Mouse (Mus musculus): ENCODE measurements around the gene Rundc3b. TPM values are rescaled to one million over a fixed set of nuclear protein-coding genes. Genes with fewer than 3 reads are reported as not detected.

Gene Rundc3b
- polyA plus RNA-seq (2014; fragmentation: Nextera tagmentation; extraction: Ambion mirVana), result 12.3 and 13.3 TPM in 2 replicates

DNA sequence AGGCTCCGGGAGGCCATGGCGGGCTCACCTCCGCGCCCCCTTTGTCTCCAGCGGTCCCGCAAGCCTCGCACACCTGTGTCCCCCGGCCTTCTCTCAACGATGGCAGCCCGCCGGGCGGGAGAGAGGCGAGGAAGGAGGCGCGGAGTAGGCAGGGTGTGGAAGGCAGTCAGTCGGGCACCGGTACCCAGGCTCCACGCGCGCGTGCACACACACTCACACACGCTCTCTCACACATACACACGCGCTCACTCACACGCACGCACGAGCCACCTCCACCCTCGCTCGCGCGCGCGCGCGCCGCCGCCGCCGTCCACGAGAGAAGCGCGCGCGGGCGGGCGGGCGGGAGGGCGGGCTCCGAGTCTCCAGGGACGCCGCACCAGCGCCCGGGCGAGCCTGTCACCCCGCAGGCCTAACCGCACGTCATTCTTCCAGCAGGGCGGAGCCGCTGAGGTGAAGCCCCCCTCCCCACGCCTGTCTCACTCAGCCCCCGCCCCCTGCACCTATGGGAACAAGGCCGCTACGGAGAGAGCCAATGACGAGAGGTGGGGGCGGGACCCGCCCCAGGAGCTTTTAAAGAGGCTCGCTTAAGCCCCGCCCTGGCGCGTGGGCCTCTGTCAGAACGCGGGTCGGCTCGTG is at the start of gene Rundc3b:
Gene Rundc3b, minus strand, starts transcription at position 357 of the 636 bp plus-strand sequence.
- Histone ChIP-seq H3K36me3 (ENCODE audit: control insufficient read depth, insufficient read depth, low read length) (no peaks in the 10 kb centered on the region), H3K4me3 (ENCODE audit: low read depth, low read length) (peak within 1 kb of the TSS; percentile 85), H3K4me2 (peak within 1 kb of the TSS; percentile 92), H3K9ac (ENCODE audit: low read length) (peak within 1 kb of the TSS; percentile 87), H3K27me3 (ENCODE audit: control insufficient read depth, insufficient read depth, low read length) (no peaks in the 10 kb centered on the region), H3K27ac (ENCODE audit: low read depth, low read length) (peak within 1 kb of the TSS; percentile 51; the same call in 1 of the 2 replicates), H3K4me1 (ENCODE audit: control insufficient read depth, insufficient read depth, low read length) (peaks cover 3% of the 10 kb centered on the region; the same call in 1 of the 2 replicates), H3K9me3 (ENCODE audit: control insufficient read depth, low read length) (no peaks in the 10 kb centered on the region)
- ATAC-seq (ENCODE audit: low FRiP score) (peak; percentile 99), DNase-seq (ENCODE audit: low spot score, missing footprints) (peak; percentile 98)
- WGBS, result 0% methylated on average over 52 of the region's 74 CpGs

DNA sequence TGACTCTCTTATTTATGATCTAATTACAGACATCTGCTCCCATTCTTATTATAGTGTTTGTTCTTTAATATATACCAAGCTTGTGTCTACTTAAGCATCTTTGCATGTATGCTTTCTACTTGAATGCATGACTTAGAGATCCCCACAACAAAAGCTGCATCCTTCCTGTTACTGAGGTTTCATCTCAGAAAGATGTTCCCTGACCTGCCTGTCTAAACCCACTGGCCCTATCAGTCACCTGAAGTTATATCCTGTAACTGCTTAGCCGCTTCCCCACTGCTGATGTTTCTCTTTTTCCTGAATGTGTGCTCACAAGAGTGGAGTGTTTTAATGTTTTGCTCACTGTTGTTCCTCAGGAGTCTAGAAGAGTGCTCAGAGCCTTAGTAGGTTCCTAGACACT is 46.9 kb upstream of the Rundc3b start:
- DNase-seq (ENCODE audit: low spot score, missing footprints), result no peak
- Histone ChIP-seq H3K27ac (ENCODE audit: low read depth, low read length) (no peak overlapping the region), H3K9ac (ENCODE audit: low read length) (no peak overlapping the region), H3K9me3 (ENCODE audit: control insufficient read depth, low read length) (no peaks in the 10 kb centered on the region), H3K36me3 (ENCODE audit: control insufficient read depth, insufficient read depth, low read length) (no peaks in the 10 kb centered on the region), H3K4me3 (ENCODE audit: low read depth, low read length) (no peak overlapping the region), H3K4me2 (no peak overlapping the region), H3K4me1 (ENCODE audit: control insufficient read depth, insufficient read depth, low read length) (no peaks in the 10 kb centered on the region), H3K27me3 (ENCODE audit: control insufficient read depth, insufficient read depth, low read length) (no peaks in the 10 kb centered on the region)
- 89% methylated on average over 1 of the region's 1 CpGs for WGBS
- ATAC-seq (ENCODE audit: low FRiP score), result no peak

DNA sequence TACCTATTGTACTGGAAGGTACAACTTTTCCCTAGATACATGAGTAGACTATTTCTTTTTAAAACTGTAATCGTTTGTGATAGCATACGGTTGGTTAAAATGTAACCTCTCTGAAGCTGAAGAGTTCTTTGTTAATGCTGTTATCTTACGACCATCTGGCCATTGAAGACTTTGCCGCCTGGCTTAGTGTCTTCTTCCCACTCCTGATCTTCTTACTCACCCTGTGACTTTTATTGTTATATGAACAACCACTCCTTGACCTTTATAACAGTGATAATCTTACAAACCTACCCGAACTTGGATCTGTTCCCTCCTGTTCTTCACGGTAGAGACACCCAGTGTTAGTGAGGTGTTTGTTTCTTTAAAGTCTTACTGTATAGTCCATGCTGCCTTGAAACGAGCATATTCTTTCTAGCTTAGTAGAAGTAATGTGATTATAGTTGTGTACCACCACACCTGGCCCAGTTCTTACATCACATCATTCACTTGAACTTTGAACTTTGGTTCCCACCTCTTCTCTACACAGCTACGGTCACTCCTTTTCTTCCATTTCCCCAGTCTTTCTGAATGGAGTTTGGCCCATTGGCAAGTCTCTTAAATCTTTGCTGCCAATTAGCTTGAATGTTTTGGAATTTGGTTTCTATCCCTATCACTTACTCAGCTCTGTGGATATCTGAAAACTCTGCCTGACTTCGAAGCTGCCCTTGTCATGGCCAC is 45.2 kb upstream of the Rundc3b start:
- no peaks in the 10 kb centered on the region for H3K27me3 ChIP-seq (ENCODE audit: control insufficient read depth, insufficient read depth, low read length)
- 85% methylated on average over 9 of the region's 9 CpGs for WGBS
- DNase-seq (ENCODE audit: low spot score, missing footprints) (no peak), ATAC-seq (ENCODE audit: low FRiP score) (no peak)
- H3K4me3 ChIP-seq (ENCODE audit: low read depth, low read length), result no peak overlapping the region
- no peak overlapping the region for H3K4me2 ChIP-seq
- no peaks in the 10 kb centered on the region for H3K9me3 ChIP-seq (ENCODE audit: control insufficient read depth, low read length)
- no peaks in the 10 kb centered on the region for H3K4me1 ChIP-seq (ENCODE audit: control insufficient read depth, insufficient read depth, low read length)
- no peak overlapping the region for H3K9ac ChIP-seq (ENCODE audit: low read length)
- H3K36me3 ChIP-seq (ENCODE audit: control insufficient read depth, insufficient read depth, low read length), result no peaks in the 10 kb centered on the region
- no peak overlapping the region for H3K27ac ChIP-seq (ENCODE audit: low read depth, low read length)

DNA sequence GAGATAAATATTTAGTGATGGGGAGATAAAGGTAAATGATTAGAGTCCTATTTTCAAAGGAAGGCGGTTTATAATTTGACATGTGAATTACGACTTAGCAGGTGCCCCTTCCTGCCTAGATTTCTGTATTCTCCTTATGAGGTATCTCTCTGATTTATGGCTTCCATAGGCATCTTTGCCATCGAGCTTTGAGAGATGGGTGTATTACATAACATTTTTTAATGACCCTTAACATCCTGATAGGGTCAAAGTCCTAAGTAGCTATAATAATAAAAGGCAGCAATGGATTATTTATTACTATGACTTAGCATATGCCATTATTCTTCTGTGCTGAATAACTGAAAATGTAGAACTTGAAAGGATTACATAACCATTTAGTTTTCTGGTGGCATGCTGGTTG is 41.9 kb upstream of the Rundc3b start:
- Histone ChIP-seq H3K9ac (ENCODE audit: low read length) (no peak overlapping the region), H3K4me2 (no peak overlapping the region), H3K27me3 (ENCODE audit: control insufficient read depth, insufficient read depth, low read length) (no peaks in the 10 kb centered on the region), H3K36me3 (ENCODE audit: control insufficient read depth, insufficient read depth, low read length) (no peaks in the 10 kb centered on the region), H3K9me3 (ENCODE audit: control insufficient read depth, low read length) (no peaks in the 10 kb centered on the region), H3K27ac (ENCODE audit: low read depth, low read length) (no peak overlapping the region), H3K4me3 (ENCODE audit: low read depth, low read length) (no peak overlapping the region), H3K4me1 (ENCODE audit: control insufficient read depth, insufficient read depth, low read length) (peaks cover 4% of the 10 kb centered on the region)
- DNase-seq (ENCODE audit: low spot score, missing footprints), result no peak
- ATAC-seq (ENCODE audit: low FRiP score), result no peak
- WGBS, result 74% methylated on average over 3 of the region's 3 CpGs

DNA sequence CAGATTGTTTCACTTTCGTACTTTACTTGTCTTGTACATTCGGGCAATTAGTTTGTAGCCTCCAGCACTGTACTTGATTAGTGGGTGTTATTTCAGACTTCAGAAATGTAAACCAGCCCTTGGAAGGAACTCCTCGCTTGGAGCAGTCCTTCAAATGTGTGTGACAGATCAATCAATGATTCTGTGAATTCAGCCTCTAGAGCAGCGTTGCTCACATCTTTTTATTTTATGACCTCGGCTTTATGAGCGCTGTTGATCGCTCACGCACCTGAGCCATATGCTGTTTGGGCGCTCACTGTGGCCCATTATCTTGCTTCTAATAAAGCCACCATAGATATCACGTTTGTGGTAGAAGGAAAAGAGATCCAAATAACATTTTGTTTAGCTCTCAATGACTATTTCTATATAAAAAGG is 38.0 kb upstream of the Rundc3b start:
- ATAC-seq (ENCODE audit: low FRiP score), result peak; percentile 22; the same call in 1 of the 2 replicates
- no peak for DNase-seq (ENCODE audit: low spot score, missing footprints)
- Histone ChIP-seq H3K9me3 (ENCODE audit: control insufficient read depth, low read length) (no peaks in the 10 kb centered on the region), H3K9ac (ENCODE audit: low read length) (no peak overlapping the region), H3K4me1 (ENCODE audit: control insufficient read depth, insufficient read depth, low read length) (peaks cover 4% of the 10 kb centered on the region), H3K4me2 (peak overlapping the region; percentile 79), H3K36me3 (ENCODE audit: control insufficient read depth, insufficient read depth, low read length) (no peaks in the 10 kb centered on the region), H3K27ac (ENCODE audit: low read depth, low read length) (no peak overlapping the region), H3K27me3 (ENCODE audit: control insufficient read depth, insufficient read depth, low read length) (no peaks in the 10 kb centered on the region), H3K4me3 (ENCODE audit: low read depth, low read length) (peak overlapping the region; percentile 36; the same call in 1 of the 2 replicates)
- 79% methylated on average over 10 of the region's 10 CpGs for WGBS

DNA sequence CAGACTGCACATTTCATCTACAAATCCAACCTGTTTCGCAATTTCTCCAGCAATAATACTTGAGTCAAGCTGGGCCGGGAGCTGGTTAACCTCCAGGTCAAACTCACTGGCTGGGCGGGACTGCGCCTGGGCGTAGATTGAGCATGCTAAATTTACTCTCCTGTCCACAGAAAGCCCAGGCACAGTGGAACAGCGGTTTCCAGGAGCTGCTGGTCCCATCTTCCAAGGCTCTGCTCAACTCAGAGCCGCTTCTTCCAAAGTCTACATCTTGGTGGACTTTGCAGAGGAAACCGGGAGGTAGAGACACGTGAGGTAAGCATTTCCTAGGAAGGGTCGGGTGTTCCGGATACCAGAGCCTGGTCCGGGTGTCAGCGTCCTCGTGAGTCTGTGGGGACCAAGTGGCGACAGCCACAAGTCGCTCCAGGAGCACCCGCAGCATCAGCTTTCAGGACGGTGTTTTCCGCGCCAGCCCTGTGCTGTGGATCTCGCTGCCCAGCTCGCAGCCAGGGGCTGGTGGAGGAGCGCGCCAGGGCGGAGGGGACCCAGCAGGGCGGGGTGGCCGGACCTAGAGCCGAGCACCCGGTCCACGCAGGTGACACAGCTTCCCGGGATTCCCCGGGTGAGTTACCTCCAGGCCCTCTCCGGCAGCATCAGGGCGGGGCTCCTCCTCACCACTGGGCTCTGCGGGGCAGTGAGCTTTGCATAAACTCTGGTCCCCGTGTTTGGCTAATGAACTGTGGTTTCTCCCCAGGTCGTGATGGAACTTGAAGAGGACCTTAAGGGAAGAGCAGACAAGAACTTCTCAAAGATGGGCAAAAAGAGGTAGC is 37.4 kb upstream of the Rundc3b start, which contains the start of gene Abcb1a:
Gene Abcb1a, plus strand, starts transcription at position 167 of the 827 bp plus-strand sequence.
- Histone ChIP-seq H3K9ac (ENCODE audit: low read length) (peak within 1 kb of the TSS; percentile 59), H3K4me2 (peak within 1 kb of the TSS; percentile 79), H3K4me1 (ENCODE audit: control insufficient read depth, insufficient read depth, low read length) (peaks cover 4% of the 10 kb centered on the region), H3K27ac (ENCODE audit: low read depth, low read length) (no peak within 1 kb of the TSS), H3K36me3 (ENCODE audit: control insufficient read depth, insufficient read depth, low read length) (no peaks in the 10 kb centered on the region), H3K27me3 (ENCODE audit: control insufficient read depth, insufficient read depth, low read length) (no peaks in the 10 kb centered on the region), H3K4me3 (ENCODE audit: low read depth, low read length) (peak within 1 kb of the TSS; percentile 36), H3K9me3 (ENCODE audit: control insufficient read depth, low read length) (no peaks in the 10 kb centered on the region)
- DNase-seq (ENCODE audit: low spot score, missing footprints) (peak; percentile 92), ATAC-seq (ENCODE audit: low FRiP score) (peak; percentile 88)
- WGBS, result 7% methylated on average over 37 of the region's 37 CpGs

DNA sequence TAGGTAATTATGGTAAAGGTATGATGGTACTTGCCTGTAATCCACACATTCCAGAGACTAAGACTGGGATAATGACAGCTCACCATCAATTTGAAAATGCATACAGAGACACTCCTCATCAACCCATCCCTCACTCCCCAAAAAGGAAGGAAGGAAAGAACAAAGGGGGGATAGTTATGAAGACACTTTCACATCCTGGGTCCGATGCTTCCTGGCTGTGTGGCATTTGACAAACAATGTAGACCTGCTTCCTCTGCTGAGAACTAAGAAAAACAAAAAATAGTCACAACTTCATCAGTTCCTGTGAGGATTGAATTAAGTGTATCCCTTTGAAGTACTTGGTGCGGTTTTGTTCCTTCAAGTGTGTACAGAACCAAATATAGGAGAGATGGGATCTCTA is 29.3 kb upstream of the Rundc3b start:
- no peak for DNase-seq (ENCODE audit: low spot score, missing footprints)

DNA sequence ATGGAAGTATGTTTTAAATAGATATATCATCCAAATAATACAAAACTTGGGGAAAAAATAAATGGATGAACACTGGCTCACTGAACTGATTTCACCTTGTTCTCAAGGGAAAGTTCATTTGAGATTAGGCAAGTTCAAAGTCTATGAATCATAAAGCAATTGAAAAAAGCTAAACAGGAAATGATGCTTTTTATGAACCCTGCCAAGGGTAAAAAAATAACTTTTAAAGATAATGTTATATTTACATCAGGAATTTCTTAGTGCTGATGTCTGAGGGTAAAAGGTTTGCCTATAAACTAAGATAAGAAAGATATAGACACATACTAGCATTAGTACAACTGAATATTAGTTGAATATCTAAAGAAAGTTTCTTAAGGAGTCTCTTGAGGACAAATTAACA is 26.0 kb upstream of the Rundc3b start:
- ATAC-seq (ENCODE audit: low FRiP score) (no peak), DNase-seq (ENCODE audit: low spot score, missing footprints) (no peak)
- no peaks in the 10 kb centered on the region for H3K27me3 ChIP-seq (ENCODE audit: control insufficient read depth, insufficient read depth, low read length)

More for the DNA sequence above, 29.3 kb upstream of the Rundc3b start:
- Histone ChIP-seq H3K9me3 (ENCODE audit: control insufficient read depth, low read length) (no peaks in the 10 kb centered on the region), H3K36me3 (ENCODE audit: control insufficient read depth, insufficient read depth, low read length) (no peaks in the 10 kb centered on the region), H3K4me3 (ENCODE audit: low read depth, low read length) (no peak overlapping the region), H3K4me1 (ENCODE audit: control insufficient read depth, insufficient read depth, low read length) (no peaks in the 10 kb centered on the region), H3K4me2 (no peak overlapping the region), H3K9ac (ENCODE audit: low read length) (no peak overlapping the region), H3K27me3 (ENCODE audit: control insufficient read depth, insufficient read depth, low read length) (no peaks in the 10 kb centered on the region), H3K27ac (ENCODE audit: low read depth, low read length) (no peak overlapping the region)
- ATAC-seq (ENCODE audit: low FRiP score), result no peak
- WGBS, result 87% methylated on average over 2 of the region's 2 CpGs

More for the DNA sequence above, 26.0 kb upstream of the Rundc3b start:
- H3K4me1 ChIP-seq (ENCODE audit: control insufficient read depth, insufficient read depth, low read length), result no peaks in the 10 kb centered on the region
- no peaks in the 10 kb centered on the region for H3K9me3 ChIP-seq (ENCODE audit: control insufficient read depth, low read length)
- H3K36me3 ChIP-seq (ENCODE audit: control insufficient read depth, insufficient read depth, low read length), result no peaks in the 10 kb centered on the region
- H3K9ac ChIP-seq (ENCODE audit: low read length), result no peak overlapping the region
- H3K27ac ChIP-seq (ENCODE audit: low read depth, low read length), result no peak overlapping the region
- H3K4me3 ChIP-seq (ENCODE audit: low read depth, low read length), result no peak overlapping the region
- no peak overlapping the region for H3K4me2 ChIP-seq

Measured in midbrain, embryonic 11.5 days (tissue).